Mouse (Mus musculus): Measurements from ENCODE around the gene Ugt2b5. TPM values are rescaled to one million over a fixed set of nuclear protein-coding genes. Genes with fewer than 3 reads are reported as not detected.
"Not testable (repeated sequence)": the region's sequence is repeated elsewhere in the genome, so short reads cannot be mapped to it uniquely, and the experiment has no call there.

Ugt2b5 gene
- under 1 TPM in 1 of 4 experiments, not detected in 3; 0.35 TPM for total RNA-seq (2022)

GRCm38 (mm10) chr5:87140196-87140595 is at the start of gene Ugt2b5:
Ugt2b5 (minus strand) TSS chr5:87140318.
- not testable (repeated sequence) for DNase-seq (ENCODE audit: low spot score in 2 of 2)

DNA sequence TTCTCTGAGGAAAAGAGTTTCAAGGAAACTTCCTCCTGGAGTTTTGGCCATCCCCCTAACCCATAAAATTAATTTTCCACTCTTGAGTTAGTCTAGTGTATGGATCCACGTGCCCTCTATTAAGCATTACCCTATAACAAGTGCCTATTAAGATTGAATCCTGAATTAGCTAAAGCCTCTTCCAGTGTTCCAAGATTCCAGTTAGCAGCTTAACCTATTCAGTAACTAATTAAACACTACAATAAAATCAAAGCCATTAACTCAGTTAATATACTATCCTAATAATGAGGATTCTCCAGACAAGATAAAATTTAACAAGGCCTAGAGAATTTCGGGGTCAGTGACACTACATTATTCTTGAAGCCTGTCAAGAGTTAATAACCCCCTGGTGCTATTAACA is 35.7 kb upstream of the Ugt2b5 start:
- DNase-seq (ENCODE audit: low spot score in 2 of 2) = not testable (repeated sequence)

GRCm38 (mm10) chr5:87174671-87175070 is 34.6 kb upstream of the Ugt2b5 start:
- no peak for DNase-seq (ENCODE audit: low spot score in 2 of 2)

DNA sequence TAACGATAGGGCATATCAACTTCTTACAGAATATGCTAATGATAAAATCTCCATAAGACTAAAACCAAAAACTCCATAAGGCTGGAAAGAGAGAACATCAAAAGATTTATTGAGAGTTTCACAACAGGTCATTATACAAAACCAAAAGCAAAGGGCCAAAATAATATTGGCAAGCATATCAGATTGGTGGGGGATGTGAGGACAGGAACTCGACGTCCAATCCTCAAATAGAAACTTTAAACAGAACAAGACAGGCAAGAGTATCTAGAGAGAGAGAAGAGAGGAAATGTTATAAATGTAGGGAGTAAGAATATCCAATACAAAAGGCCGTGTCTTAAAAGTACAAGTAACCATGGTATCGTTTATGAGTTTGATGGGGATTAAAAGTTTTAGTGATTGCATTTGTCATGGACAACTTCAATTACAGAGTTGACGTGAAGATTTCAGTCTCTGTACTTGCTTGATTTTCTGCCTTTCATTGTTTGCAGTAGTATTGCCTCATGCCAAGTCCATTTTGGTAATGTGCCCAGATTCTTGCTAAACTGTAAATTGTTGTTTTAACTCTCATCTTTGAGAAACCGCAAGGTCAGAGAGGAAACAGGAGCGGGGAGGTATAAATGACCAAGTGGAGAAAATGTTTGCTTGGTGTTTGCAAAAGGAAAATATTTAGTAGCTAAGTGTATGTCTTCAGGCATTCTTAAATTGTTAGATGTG is 7.8 kb upstream of the Ugt2b5 start:
- DNase-seq (ENCODE audit: low spot score in 2 of 2) = no peak

GRCm38 (mm10) chr5:87142865-87143456 is 2.8 kb upstream of the Ugt2b5 start:
- no peak for DNase-seq (ENCODE audit: low spot score in 2 of 2)

DNA sequence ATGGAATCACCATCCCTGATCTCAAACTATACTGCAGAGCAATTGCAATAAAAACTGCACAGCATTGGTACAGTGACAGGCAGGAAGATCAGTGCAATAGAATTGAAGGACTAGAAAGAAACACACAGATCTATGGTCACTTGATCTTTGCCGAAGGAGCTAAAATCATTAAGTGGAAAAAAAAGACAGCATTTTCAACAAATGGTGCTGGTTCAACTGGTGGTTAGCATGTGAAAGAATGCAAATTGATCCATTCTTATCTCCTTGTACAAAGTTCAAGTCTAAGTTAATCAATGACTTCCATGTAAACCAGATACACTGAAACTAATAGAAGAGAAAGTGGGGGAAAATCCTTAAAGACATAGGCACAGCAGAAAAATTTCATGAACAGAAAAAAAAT is 36.4 kb downstream of the Ugt2b5 start:
- not testable (repeated sequence) for DNase-seq (ENCODE audit: low spot score in 2 of 2)

- DNase-seq (ENCODE audit: low spot score in 2 of 2) = no peak
Measured at GRCm38 (mm10) chr5:87092346-87093027, 47.6 kb downstream of the Ugt2b5 start, which contains the start of gene Ugt2b36. Ugt2b36 (minus strand) TSS chr5:87092555.

DNA sequence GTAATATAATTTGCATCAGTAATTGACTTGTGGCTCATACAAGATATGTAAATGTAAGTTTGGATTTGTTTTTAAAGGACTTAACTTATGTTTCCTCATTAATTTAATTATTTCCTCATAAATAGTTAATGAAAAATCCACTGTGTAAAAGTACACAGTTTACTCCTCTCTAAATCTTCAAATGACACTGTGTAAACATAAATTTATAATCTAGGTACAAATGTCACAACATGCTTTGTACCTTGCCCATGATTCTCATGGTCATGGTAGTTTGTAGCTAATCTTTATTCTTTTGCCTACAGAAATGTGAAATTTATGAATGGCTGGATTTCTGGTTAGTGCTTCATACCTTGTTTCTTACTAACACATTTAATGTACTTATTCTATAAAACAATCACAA is 49.0 kb downstream of the Ugt2b5 start:
- no peak for DNase-seq (ENCODE audit: low spot score in 2 of 2)

DNA sequence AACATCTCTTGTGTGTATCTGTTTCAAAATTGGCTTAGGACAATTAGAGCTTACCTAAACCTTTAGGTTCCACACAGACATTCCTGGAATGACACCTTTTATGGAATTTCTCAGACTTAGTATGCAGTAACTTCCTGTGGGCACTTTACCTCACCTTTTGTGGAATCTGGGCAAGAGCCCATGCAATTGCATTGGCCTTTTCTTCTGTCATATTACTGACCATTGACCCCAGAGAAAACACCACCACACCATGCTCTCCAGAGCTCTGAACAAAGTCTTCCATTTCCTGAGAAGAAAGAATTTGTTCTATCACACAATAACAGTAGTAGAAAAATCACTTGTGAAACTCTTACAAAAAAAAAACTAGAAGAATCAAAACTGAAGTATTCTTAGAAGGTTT is 50.9 kb downstream of the Ugt2b5 start:
- DNase-seq (ENCODE audit: low spot score in 2 of 2) = no peak

- no peak for DNase-seq (ENCODE audit: low spot score in 2 of 2)
Measured at GRCm38 (mm10) chr5:87086269-87086668, 53.8 kb downstream of the Ugt2b5 start.

Other genes with a start within 250 kb of the Ugt2b5 start
- gene Ugt2b34, start 233.4 kb downstream of the Ugt2b5 start, total RNA-seq (2022) = under 1 TPM in 1 of 4 experiments, not detected in 3; 0.08 TPM
- gene Ugt2b1, start 213.8 kb downstream of the Ugt2b5 start, total RNA-seq (2022) = under 1 TPM in 1 of 4 experiments, not detected in 3; 0.32 TPM
- gene Ugt2b35, start 139.5 kb downstream of the Ugt2b5 start, total RNA-seq (2022) = not detected
- gene Ugt2b36, start 47.8 kb downstream of the Ugt2b5 start, total RNA-seq (2022) = not detected
- gene Ugt2b37, start 114.5 kb upstream of the Ugt2b5 start, total RNA-seq (2022) = not detected
- not detected for gene Ugt2a3, start 196.9 kb upstream of the Ugt2b5 start, total RNA-seq (2022)

All from gastrocnemius, adult 8-10 months (tissue).